Mouse (Mus musculus): ENCODE data around the gene Slc27a1.

- no peak for TF ChIP-seq POLR2A (IDR thresholded peaks at IDR 0.05; ENCODE audit: low read depth, low read length)
- no peak for TF ChIP-seq CTCF (IDR thresholded peaks at IDR 0.05; ENCODE audit: borderline replicate concordance, insufficient read depth, low read length)
Observed at GRCm38 (mm10) chr8:71569366-71570290, 946 bp downstream of the Slc27a1 start.
